Mouse (Mus musculus) forebrain, embryonic 16.5 days (tissue): ENCODE data around the gene Grip1. TPM values are rescaled to one million over a fixed set of nuclear protein-coding genes. Genes with fewer than 3 reads are reported as not detected.

Experiments used
- ATAC-seq: fragments of 200-750 bp; cut with Nextera tagmentation; 2 replicates; pipeline ENCODE4 v1.8.0; 2017; ENCODE audit warnings: mild to moderate bottlenecking, moderate library complexity
- H3K27ac ChIP-seq: fragments of 300-500 bp; sonication (generic); 2 replicates; pipeline ENCODE4 v1.5.1; 2014; ENCODE audit warnings: low read length, control low read depth
- H3K27me3 ChIP-seq: fragments of 300-500 bp; sonication (generic); replicated peaks from 2 replicates; pipeline ENCODE4 v1.6.1; 2014; ENCODE audit warnings: low read length; ENCODE audit not compliant: control insufficient read depth, insufficient read depth
- H3K36me3 ChIP-seq: fragments of 300-500 bp; sonication (generic); 2 replicates; pipeline ENCODE4 v1.6.1; 2014; ENCODE audit not compliant: control insufficient read depth, insufficient read depth
- H3K4me1 ChIP-seq: fragments of 300-500 bp; sonication (generic); replicated peaks from 2 replicates; pipeline ENCODE4 v1.6.1; 2014; ENCODE audit warnings: low read length; ENCODE audit not compliant: control insufficient read depth, insufficient read depth
- H3K4me2 ChIP-seq: fragments of 300-500 bp; sonication (generic); 2 replicates; pipeline ENCODE4 v1.6.1; 2014; ENCODE audit warnings: mild to moderate bottlenecking, low read length, control low read depth
- H3K4me3 ChIP-seq: fragments of 300-500 bp; sonication (generic); replicated peaks from 2 replicates; pipeline ENCODE4 v1.5.1; 2014; ENCODE audit warnings: mild to moderate bottlenecking, low read length, control low read depth
- H3K9ac ChIP-seq: fragments of 300-500 bp; sonication (generic); replicated peaks from 2 replicates; pipeline ENCODE4 v1.6.1; 2014; ENCODE audit warnings: low read depth, low read length, control low read depth
- H3K9me3 ChIP-seq: fragments of 300-500 bp; sonication (generic); 2 replicates; pipeline ENCODE4 v1.6.1; 2016; ENCODE audit warnings: low read length; ENCODE audit not compliant: control insufficient read depth
- WGBS: fragments of 180-500 bp; shearing (Covaris S2); extraction: QIAGEN DNeasy Blood & Tissue Kit; methylation state at CpG from one replicate; pipeline ENCODE4 v1.1.7; 2014; 5-methylcytosine and 5-hydroxymethylcytosine counted together
- polyA plus RNA-seq: library from polyadenylated mRNA; unstranded; fragments of >200 nt; fragmentation: Nextera tagmentation; extraction: Ambion mirVana; gene quantifications from 2 replicates; pipeline ENCODE4 v1.2.1, GENCODE M21; 2015

The Grip1 gene
- polyA plus RNA-seq, 1 experiment from 2014 or later: 20.1 TPM

DNA sequence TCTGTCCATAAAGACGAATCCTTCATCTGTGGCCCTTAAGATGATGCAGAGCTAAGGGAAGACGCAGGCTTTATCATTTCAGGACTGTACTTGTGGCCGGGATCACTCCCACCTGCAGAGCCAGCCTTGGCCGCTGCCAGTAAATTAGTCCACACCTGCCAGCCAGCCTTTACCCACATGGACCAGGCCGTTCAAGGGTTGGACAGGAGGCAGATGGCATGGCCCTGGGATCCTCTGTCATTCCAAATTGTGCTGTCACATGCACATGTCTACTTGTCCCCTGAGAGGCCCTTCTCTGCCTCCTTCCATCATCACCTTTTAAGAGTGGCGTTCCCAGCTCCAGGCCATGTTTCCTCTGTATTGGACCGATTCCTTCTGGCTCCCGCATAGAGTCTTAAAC is 24.0 kb downstream of the Grip1 start:
- no peak for ATAC-seq
- no peak overlapping the region for H3K4me2 ChIP-seq
- 87% methylated on average over 8 of the region's 8 CpGs for WGBS
- no peak overlapping the region for H3K4me3 ChIP-seq
- no peaks in the 10 kb centered on the region for H3K27me3 ChIP-seq
- H3K9ac ChIP-seq: no peak overlapping the region
- H3K9me3 ChIP-seq: no peaks in the 10 kb centered on the region
- H3K36me3 ChIP-seq: no peaks in the 10 kb centered on the region
- no peaks in the 10 kb centered on the region for H3K4me1 ChIP-seq
- H3K27ac ChIP-seq: no peak overlapping the region

DNA sequence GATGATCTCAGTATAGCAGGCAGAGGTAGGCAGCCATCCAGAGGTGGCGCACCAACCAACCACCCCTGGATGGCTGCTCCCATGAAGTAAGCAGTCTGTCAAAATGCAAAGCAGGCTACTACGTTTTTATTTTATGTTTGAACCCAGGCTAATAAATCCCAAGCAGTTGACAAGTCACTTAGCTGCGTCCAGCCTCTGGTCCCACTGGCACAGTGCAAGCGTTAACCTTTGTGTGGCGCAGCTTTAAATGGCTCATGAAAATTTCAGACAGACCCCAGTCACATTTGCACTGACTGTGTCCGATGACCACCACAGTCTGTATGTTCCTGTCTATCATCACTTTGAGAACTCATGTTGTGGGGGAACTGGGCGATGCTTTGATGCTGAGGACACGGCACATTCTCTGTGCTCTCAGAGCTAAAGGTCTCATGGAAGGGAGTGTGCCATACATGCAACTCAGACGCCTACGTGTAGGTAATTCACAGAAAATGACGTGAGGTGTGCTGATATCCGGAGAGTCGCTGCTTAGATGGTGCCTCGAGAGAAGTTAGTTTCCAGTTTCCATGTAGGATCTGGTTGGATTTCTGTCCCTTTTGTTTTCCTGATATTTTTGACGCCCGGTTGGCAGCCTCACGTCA is 29.6 kb downstream of the Grip1 start:
- ATAC-seq: no peak
- Histone ChIP-seq H3K9me3 (no peaks in the 10 kb centered on the region), H3K27me3 (no peaks in the 10 kb centered on the region), H3K27ac (no peak overlapping the region; the same call in none of the 2 replicates), H3K9ac (no peak overlapping the region), H3K4me1 (peaks cover 10% of the 10 kb centered on the region; the same call in 1 of the 2 replicates), H3K4me3 (no peak overlapping the region), H3K4me2 (no peak overlapping the region), H3K36me3 (no peaks in the 10 kb centered on the region)
- WGBS: 49% methylated on average over 17 of the region's 17 CpGs

DNA sequence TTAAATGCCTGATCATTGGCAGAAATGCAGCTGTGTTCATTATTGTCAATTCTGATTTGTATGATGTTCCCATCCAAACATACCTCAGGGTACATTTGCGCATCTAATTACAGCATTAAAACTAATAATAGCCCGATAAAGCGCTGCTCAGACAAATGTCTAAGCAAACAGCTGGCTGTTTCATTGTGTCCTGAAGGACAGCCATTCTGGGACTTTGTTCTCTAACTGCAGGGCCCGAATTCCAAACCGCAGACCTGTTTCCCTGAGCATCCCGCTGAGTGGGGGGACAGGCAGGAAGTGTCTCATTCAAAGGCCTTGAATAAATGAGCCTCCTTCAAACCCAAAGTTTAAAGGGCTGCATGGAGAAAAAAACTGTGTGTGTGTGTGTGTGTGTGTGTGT is 30.1 kb downstream of the Grip1 start:
- Histone ChIP-seq H3K36me3 (no peaks in the 10 kb centered on the region), H3K4me3 (no peak overlapping the region), H3K27ac (0 out of 2 replicates have a peak overlapping the region, but pooled peaks have one; percentile 10), H3K4me2 (peak overlapping the region; percentile 26), H3K9me3 (no peaks in the 10 kb centered on the region), H3K9ac (no peak overlapping the region), H3K27me3 (no peaks in the 10 kb centered on the region), H3K4me1 (peaks cover 10% of the 10 kb centered on the region; the same call in 1 of the 2 replicates)
- 5% methylated on average over 6 of the region's 6 CpGs for WGBS
- ATAC-seq: peak; percentile 47; the same call in 1 of the 2 replicates

DNA sequence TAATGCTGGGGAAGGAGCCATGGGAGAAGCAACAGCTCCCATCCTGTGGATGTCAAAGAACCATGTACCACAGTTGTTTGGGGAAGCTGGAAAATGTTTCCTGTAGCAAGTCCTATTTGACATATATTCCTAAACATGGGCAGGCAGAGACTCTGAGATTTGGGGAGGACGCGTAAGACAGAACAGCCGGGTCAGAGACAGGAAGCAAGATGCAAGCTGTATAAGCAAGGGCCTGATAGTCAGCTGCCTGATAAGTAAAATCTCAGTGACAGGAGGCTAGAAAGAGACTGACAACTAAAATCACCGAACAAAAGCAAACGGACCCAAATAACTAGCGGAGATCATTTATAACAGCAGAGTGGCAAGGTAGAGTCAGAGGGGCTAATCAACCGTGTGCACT is 33.3 kb downstream of the Grip1 start:
- H3K36me3 ChIP-seq: no peaks in the 10 kb centered on the region
- WGBS: 89% methylated on average over 7 of the region's 7 CpGs
- no peak overlapping the region for H3K4me3 ChIP-seq
- no peaks in the 10 kb centered on the region for H3K27me3 ChIP-seq
- no peak for ATAC-seq
- H3K4me2 ChIP-seq: no peak overlapping the region
- peaks cover 10% of the 10 kb centered on the region; the same call in 1 of the 2 replicates for H3K4me1 ChIP-seq
- no peak overlapping the region for H3K27ac ChIP-seq
- no peak overlapping the region for H3K9ac ChIP-seq
- no peaks in the 10 kb centered on the region for H3K9me3 ChIP-seq

DNA sequence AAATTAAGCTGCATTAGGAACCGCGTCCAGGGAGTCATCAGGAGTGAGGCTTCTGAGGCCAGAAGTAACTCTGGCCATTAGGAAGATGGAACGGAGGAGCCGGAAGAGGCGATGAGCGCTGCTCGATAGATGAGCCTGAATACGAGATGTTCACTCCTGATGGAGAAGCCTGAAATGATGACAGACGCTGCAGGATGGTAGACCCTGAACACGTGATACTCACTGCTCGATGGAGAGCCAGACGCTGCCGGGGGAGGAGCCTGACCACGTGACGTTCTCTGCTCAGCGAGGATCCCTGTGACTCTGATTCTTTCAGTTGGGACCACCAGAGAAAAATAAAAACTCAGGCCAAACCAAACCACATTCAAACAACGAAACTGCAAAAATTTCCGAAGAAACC is 37.2 kb downstream of the Grip1 start:
- Histone ChIP-seq H3K9me3 (no peaks in the 10 kb centered on the region), H3K4me1 (no peaks in the 10 kb centered on the region), H3K27me3 (no peaks in the 10 kb centered on the region), H3K36me3 (no peaks in the 10 kb centered on the region), H3K4me3 (no peak overlapping the region), H3K27ac (no peak overlapping the region), H3K9ac (no peak overlapping the region), H3K4me2 (no peak overlapping the region)
- ATAC-seq: no peak
- WGBS: 94% methylated on average over 18 of the region's 18 CpGs

DNA sequence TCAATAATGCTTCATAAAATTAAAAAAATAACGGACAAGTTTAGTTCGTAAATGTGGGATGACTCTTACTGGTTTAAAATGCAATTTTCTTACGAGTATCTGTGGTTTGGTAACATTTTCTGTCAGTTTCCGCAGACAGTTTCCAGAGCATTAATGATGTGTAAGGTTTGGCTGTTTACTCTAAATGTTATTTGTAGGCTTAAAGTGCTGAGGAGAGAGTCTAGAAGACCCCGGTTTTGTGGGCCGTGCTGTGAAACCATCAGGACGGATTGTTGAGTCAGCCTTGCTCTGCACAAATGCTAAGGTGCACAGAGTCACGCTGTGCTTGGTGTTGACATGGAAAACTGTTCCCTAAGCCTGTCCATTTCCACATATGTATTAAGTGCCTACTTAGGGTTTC is 41.7 kb downstream of the Grip1 start:
- H3K9me3 ChIP-seq: 0 out of 2 replicates have a peak, but pooled peaks cover 5% of the 10 kb centered on the region
- H3K4me2 ChIP-seq: no peak overlapping the region
- H3K27me3 ChIP-seq: no peaks in the 10 kb centered on the region
- peaks cover 3% of the 10 kb centered on the region; the same call in 1 of the 2 replicates for H3K4me1 ChIP-seq
- H3K9ac ChIP-seq: no peak overlapping the region
- H3K27ac ChIP-seq: no peak overlapping the region
- 89% methylated on average over 8 of the region's 8 CpGs for WGBS
- no peaks in the 10 kb centered on the region for H3K36me3 ChIP-seq
- no peak for ATAC-seq
- no peak overlapping the region for H3K4me3 ChIP-seq

DNA sequence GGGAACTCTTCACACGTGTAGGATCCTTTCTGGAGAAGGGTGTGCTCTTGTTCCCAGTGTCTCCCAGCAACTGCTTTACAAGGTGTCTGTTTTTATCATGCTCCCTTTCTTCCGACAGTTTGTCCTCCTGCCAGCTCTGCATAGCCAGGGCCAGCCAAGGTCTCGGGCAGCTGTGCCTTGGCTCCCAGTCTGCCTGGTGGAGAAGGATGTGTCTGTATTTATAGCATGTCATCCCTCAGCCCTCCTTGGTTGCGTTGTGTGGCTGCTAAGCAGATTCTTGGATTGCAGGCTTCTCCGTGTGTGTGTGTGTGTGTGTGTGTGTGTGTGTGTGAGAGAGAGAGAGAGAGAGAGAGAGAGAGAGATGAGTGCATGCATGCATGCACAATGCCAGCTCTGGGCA is 42.6 kb downstream of the Grip1 start:
- no peak overlapping the region for H3K4me3 ChIP-seq
- ATAC-seq: no peak
- H3K27me3 ChIP-seq: no peaks in the 10 kb centered on the region
- H3K4me1 ChIP-seq: peaks cover 3% of the 10 kb centered on the region; the same call in 1 of the 2 replicates
- 0 out of 2 replicates have a peak, but pooled peaks cover 5% of the 10 kb centered on the region for H3K9me3 ChIP-seq
- H3K9ac ChIP-seq: no peak overlapping the region
- 53% methylated on average over 5 of the region's 5 CpGs for whole genome bisulfite sequencing
- no peak overlapping the region for H3K27ac ChIP-seq
- no peak overlapping the region for H3K4me2 ChIP-seq
- no peaks in the 10 kb centered on the region for H3K36me3 ChIP-seq

DNA sequence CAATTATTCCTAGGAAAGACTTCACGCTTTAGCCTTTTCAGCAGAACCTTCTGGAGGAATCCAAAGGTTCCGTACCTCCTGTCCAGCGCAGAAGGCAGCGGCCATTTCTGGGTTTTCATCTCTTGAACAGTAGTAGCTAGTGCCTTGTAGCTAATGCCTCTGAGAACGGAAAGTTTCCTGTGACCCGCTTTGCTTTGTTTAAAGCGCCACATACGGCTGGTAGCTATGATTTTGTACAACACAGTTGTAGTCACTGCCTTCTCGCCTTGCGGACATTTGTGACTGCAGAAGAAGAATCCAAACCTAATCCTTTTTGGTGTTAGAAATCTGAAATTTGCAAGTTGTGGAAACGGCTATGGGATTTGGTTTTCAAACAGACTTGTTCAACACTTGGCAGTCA is 68.1 kb downstream of the Grip1 start:
- Histone ChIP-seq H3K36me3 (no peaks in the 10 kb centered on the region), H3K9me3 (peaks cover 10% of the 10 kb centered on the region), H3K4me2 (no peak overlapping the region), H3K4me3 (no peak overlapping the region), H3K4me1 (no peaks in the 10 kb centered on the region), H3K27me3 (no peaks in the 10 kb centered on the region), H3K9ac (no peak overlapping the region), H3K27ac (no peak overlapping the region)
- 86% methylated on average over 11 of the region's 11 CpGs for WGBS
- no peak for ATAC-seq

DNA sequence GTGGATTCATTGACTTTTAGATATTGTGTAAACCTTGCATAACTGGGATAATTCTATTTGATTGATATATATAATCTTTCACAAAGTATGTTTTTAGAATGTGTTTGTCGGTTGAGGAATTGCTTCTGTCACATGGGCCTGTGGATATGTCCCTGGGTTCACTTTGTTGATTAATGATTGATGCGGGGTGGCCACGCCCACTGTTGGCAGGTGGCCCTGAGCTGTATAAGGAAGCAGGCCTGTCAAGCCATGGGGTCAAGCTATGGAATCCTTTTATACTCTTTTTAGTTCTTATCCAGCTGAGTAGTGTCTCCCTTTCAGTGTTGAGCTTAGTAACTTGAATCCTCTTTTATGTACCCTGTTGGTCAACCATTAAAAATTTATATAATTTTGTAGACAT is 72.1 kb downstream of the Grip1 start:
- Histone ChIP-seq H3K9ac (no peak overlapping the region), H3K4me3 (no peak overlapping the region), H3K27ac (no peak overlapping the region), H3K27me3 (no peaks in the 10 kb centered on the region), H3K36me3 (no peaks in the 10 kb centered on the region), H3K9me3 (peaks cover 2% of the 10 kb centered on the region; the same call in 1 of the 2 replicates), H3K4me2 (no peak overlapping the region), H3K4me1 (no peaks in the 10 kb centered on the region)
- no peak for ATAC-seq
- 79% methylated on average over 3 of the region's 3 CpGs for WGBS

DNA sequence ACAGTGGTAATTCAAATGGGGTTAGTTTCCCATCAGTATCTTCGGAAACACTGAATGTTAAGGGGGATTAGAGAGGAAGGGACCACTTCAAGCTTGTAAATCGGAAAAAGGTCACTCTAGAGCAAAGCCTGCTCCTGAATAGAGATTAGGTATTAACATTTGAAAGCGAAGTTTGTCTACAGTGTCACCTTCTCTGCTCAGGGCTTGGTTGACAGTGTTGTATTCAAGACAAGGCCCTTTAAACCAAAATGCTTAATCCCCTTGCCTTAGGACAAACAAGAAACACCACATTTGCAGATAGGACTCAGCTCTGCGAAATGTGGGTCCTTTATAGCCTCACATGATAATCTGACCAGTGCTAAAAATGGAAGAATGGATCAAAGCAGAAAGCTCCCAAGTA is 81.2 kb downstream of the Grip1 start:
- ATAC-seq: no peak
- H3K4me2 ChIP-seq: no peak overlapping the region
- no peaks in the 10 kb centered on the region for H3K9me3 ChIP-seq
- 21% methylated on average over 4 of the region's 4 CpGs for WGBS
- H3K4me1 ChIP-seq: no peaks in the 10 kb centered on the region
- H3K36me3 ChIP-seq: no peaks in the 10 kb centered on the region
- H3K27ac ChIP-seq: no peak overlapping the region
- H3K4me3 ChIP-seq: no peak overlapping the region
- no peak overlapping the region for H3K9ac ChIP-seq
- H3K27me3 ChIP-seq: no peaks in the 10 kb centered on the region
